In genomic region chr2:145167051-145167663, GRCm38 (mm10) we compare ENCODE assay signal across 8 mouse cellular contexts. TPM values are rescaled to one million over a fixed set of nuclear protein-coding genes. Genes with fewer than 3 reads are reported as not detected.
DNase-seq lines count a peak whose midpoint lies in the region; ATAC-seq and TF ChIP-seq lines count a peak whose summit lies in the region.

No protein-coding gene starts in this region.

- WGBS in hindbrain, postnatal 0 days: 3% methylated on average over 35 of the region's 38 CpGs

- peak; percentile 80 for DNase-seq in adrenal gland, adult 2 months
- DNase-seq in gastrocnemius, postnatal 14 days: peak; percentile 82
- DNase-seq in hindbrain, postnatal 0 days (ENCODE audit: low spot score): peak; percentile 81
- peak; percentile 54 to 61 for DNase-seq in left cerebral cortex, adult 2 months (ENCODE audit: extremely low spot score in 1 of 2, low spot score in 2 of 2)
- DNase-seq in lung, postnatal 36 days: peak; percentile 80
- peak; percentile 53 for DNase-seq in right cerebral cortex, adult 18-20 months
- peak; percentile 42 for DNase-seq in yolk sac, embryonic 10.5 days (ENCODE audit: low spot score)

- H3K36me3 ChIP-seq in hindbrain, postnatal 0 days (ENCODE audit: insufficient read depth, low read length): no peaks in the 10 kb centered on the region

- no peaks in the 10 kb centered on the region for H3K9me3 ChIP-seq in hindbrain, postnatal 0 days (ENCODE audit: low read length)

- H3K27ac ChIP-seq in cortical plate, adult 2 months (ENCODE audit: insufficient read depth, low read length): no peak overlapping the region
- H3K27ac ChIP-seq in hindbrain, postnatal 0 days: peak overlapping the region; percentile 89
- peak overlapping the region; percentile 82 for H3K27ac ChIP-seq in left cerebral cortex, adult 2 months

- TF ChIP-seq CTCF in cortical plate, adult 2 months (IDR thresholded peaks at IDR 0.05; ENCODE audit: extremely low read depth, insufficient read depth, low read length): peak; percentile 31; the same call in 1 of the 2 replicates
- peak; percentile 70 for TF ChIP-seq CTCF in hindbrain, postnatal 0 days (IDR thresholded peaks at IDR 0.05; ENCODE audit: low read depth)
- TF ChIP-seq CTCF in left cerebral cortex, adult 2 months (IDR thresholded peaks at IDR 0.05): peak; percentile 59

- H3K4me2 ChIP-seq in hindbrain, postnatal 0 days (ENCODE audit: low read depth, low read length): peak overlapping the region; percentile 90

- no peak for TF ChIP-seq POLR2A in cortical plate, adult 2 months (IDR thresholded peaks at IDR 0.05; ENCODE audit: extremely low read depth, insufficient read depth, low read length)

- H3K27me3 ChIP-seq in hindbrain, postnatal 0 days (ENCODE audit: insufficient read depth, low read length): no peaks in the 10 kb centered on the region

- ATAC-seq in hindbrain, postnatal 0 days: peak; percentile 72

- peak overlapping the region; percentile 69 for H3K4me3 ChIP-seq in cortical plate, adult 2 months (ENCODE audit: insufficient read depth, low read length)
- peak overlapping the region; percentile 83 for H3K4me3 ChIP-seq in hindbrain, postnatal 0 days (ENCODE audit: low read length)
- peak overlapping the region; percentile 80 for H3K4me3 ChIP-seq in left cerebral cortex, adult 2 months

- no peaks in the 10 kb centered on the region for H3K4me1 ChIP-seq in cortical plate, adult 2 months (ENCODE audit: control insufficient read depth, insufficient read depth, low read length)
- peaks cover 12% of the 10 kb centered on the region; the same call in 1 of the 2 replicates for H3K4me1 ChIP-seq in hindbrain, postnatal 0 days (ENCODE audit: insufficient read depth, low read length)

- peak overlapping the region; percentile 82 for H3K9ac ChIP-seq in hindbrain, postnatal 0 days (replicated peaks; ENCODE audit: low read length)

- intact Hi-C loops in gastrocnemius, postnatal 14 days (cut with DNase I; ENCODE audit: low total_unique reads): loop anchor here (10.0 kb wide), 1 partner anchor 128 kb away; no protein-coding TSS in a partner anchor
- intact Hi-C loops in left cerebral cortex, adult 2 months (cut with DNase I): loop anchor here (5.0 kb wide), 1 partner anchor 530 kb away; no protein-coding TSS in a partner anchor

RNA-seq across cellular contexts. Expression of gene Slc24a3, which starts 0.4 kb away (rescaled TPM):
- total RNA-seq in adrenal gland, adult 2 months (2021): 10 to 100 TPM; 21.1 to 26.2 TPM
- 12.1 and 12.3 TPM in 2 replicates for polyA plus RNA-seq in adrenal gland, adult 2 months (2012; rRNA removed)
- 54.2 and 58.4 TPM in 2 replicates for polyA plus RNA-seq in cortical plate, adult 2 months (2012; rRNA removed)
- 1 to 10 TPM; 3.5 to 4.0 TPM for total RNA-seq in gastrocnemius, postnatal 14 days (2021)
- total RNA-seq in hindbrain, postnatal 0 days (2014; rRNA removed): 50.2 and 63.3 TPM in 2 replicates
- 28.5 and 29.5 TPM in 2 replicates for polyA plus RNA-seq in hindbrain, postnatal 0 days (2015; fragmentation: Nextera tagmentation; extraction: Ambion mirVana)
- 100 to 1,000 TPM; 108 to 113 TPM for total RNA-seq in left cerebral cortex, adult 2 months (2021)

Comparison
In these comparisons a context has a peak if more than half of its experiments do, and no peak if none do; other contexts are left out.
1. RNA of gene Slc24a3, which starts 0.4 kb away (total RNA-seq): 108 to 113 TPM in left cerebral cortex, adult 2 months, 50.2 to 63.3 TPM in hindbrain, postnatal 0 days and 21.1 to 26.2 TPM in adrenal gland, adult 2 months; 3.5 to 4.0 TPM in gastrocnemius, postnatal 14 days; every median in the first group is over 4 times any median in the second.
2. Peak in every context shown above with its lines, with median percentiles within 50 percentile points of each other: DNase-seq, H3K4me3 ChIP-seq and CTCF ChIP-seq.